Mouse (Mus musculus) intestine, embryonic 16.5 days (tissue): ENCODE results near the gene Asic4. TPM values are rescaled to one million over a fixed set of nuclear protein-coding genes. Genes with fewer than 3 reads are reported as not detected.

Experiments
- ATAC-seq: fragments of 200-750 bp; cut with Nextera tagmentation; 2 replicates; pipeline ENCODE4 v1.8.0; 2017; ENCODE audit warnings: moderate TSS enrichment, moderate library complexity
- H3K27ac ChIP-seq: fragments of 300-500 bp; sonication (generic); 2 replicates; pipeline ENCODE4 v1.5.1; 2014; ENCODE audit warnings: mild to moderate bottlenecking, low read length
- H3K27me3 ChIP-seq: fragments of 300-500 bp; sonication (generic); replicated peaks from 2 replicates; pipeline ENCODE4 v1.6.1; 2014; ENCODE audit warnings: low read length, control low read depth, mixed read lengths; ENCODE audit not compliant: control insufficient read depth, insufficient read depth
- H3K36me3 ChIP-seq: fragments of 300-500 bp; sonication (generic); 2 replicates; pipeline ENCODE4 v1.6.1; 2014; ENCODE audit warnings: low read length, control low read depth; ENCODE audit not compliant: control insufficient read depth, insufficient read depth
- H3K4me1 ChIP-seq: fragments of 300-500 bp; sonication (generic); 2 replicates; pipeline ENCODE4 v1.6.1; 2014; ENCODE audit warnings: low read length, control low read depth, mixed read lengths; ENCODE audit not compliant: control insufficient read depth, insufficient read depth
- H3K4me2 ChIP-seq: fragments of 300-500 bp; sonication (generic); 2 replicates; pipeline ENCODE4 v1.6.1; 2014; ENCODE audit warnings: low read depth, low read length, control low read depth
- H3K4me3 ChIP-seq: fragments of 300-500 bp; sonication (generic); 2 replicates; pipeline ENCODE4 v1.5.1; 2014; ENCODE audit warnings: mild to moderate bottlenecking, low read length
- H3K9ac ChIP-seq: fragments of 300-500 bp; sonication (generic); 2 replicates; pipeline ENCODE4 v1.6.1; 2014; ENCODE audit warnings: low read depth, low read length
- H3K9me3 ChIP-seq: fragments of 300-500 bp; sonication (generic); 2 replicates; pipeline ENCODE4 v1.6.1; 2016; ENCODE audit warnings: low read length, control low read depth; ENCODE audit not compliant: control insufficient read depth
- WGBS: fragments of 180-500 bp; shearing (Covaris S2); extraction: QIAGEN DNeasy Blood & Tissue Kit; methylation state at CpG from one replicate; pipeline ENCODE4 v1.1.7; 2014; 5-methylcytosine and 5-hydroxymethylcytosine counted together
- polyA plus RNA-seq: library from polyadenylated mRNA; unstranded; fragments of >200 nt; fragmentation: Nextera tagmentation; extraction: Ambion mirVana; gene quantifications from 2 replicates; pipeline ENCODE4 v1.2.1, GENCODE M21; 2015

Asic4 gene
- polyA plus RNA-seq, 1 experiment from 2014 or later, result 2.4 TPM

- 90% methylated on average over 15 of the region's 15 CpGs for WGBS
- Histone ChIP-seq H3K4me2 (no peak overlapping the region), H3K9me3 (no peaks in the 10 kb centered on the region), H3K27ac (no peak overlapping the region), H3K9ac (no peak overlapping the region), H3K4me3 (no peak overlapping the region), H3K4me1 (peaks cover 27% of the 10 kb centered on the region), H3K36me3 (0 out of 2 replicates have a peak, but pooled peaks cover 5% of the 10 kb centered on the region), H3K27me3 (peaks cover 13% of the 10 kb centered on the region)
- ATAC-seq, result no peak
Measured at GRCm38 (mm10) chr1:75441471-75441996, 8.7 kb upstream of the Asic4 start.

GRCm38 (mm10) chr1:75442171-75442570, 8.1 kb upstream of the Asic4 start:
- Histone ChIP-seq H3K4me1 (peaks cover 27% of the 10 kb centered on the region), H3K4me2 (no peak overlapping the region), H3K9me3 (no peaks in the 10 kb centered on the region), H3K27me3 (peaks cover 18% of the 10 kb centered on the region), H3K9ac (no peak overlapping the region), H3K4me3 (no peak overlapping the region), H3K27ac (no peak overlapping the region), H3K36me3 (0 out of 2 replicates have a peak, but pooled peaks cover 5% of the 10 kb centered on the region)
- WGBS, result 82% methylated on average over 9 of the region's 9 CpGs
- ATAC-seq, result no peak

GRCm38 (mm10) chr1:75442811-75443210, 7.4 kb upstream of the Asic4 start:
- Histone ChIP-seq H3K4me1 (peaks cover 28% of the 10 kb centered on the region), H3K36me3 (0 out of 2 replicates have a peak, but pooled peaks cover 5% of the 10 kb centered on the region), H3K27me3 (peaks cover 24% of the 10 kb centered on the region), H3K4me2 (no peak overlapping the region), H3K27ac (no peak overlapping the region), H3K4me3 (no peak overlapping the region), H3K9ac (no peak overlapping the region), H3K9me3 (no peaks in the 10 kb centered on the region)
- WGBS, result 61% methylated on average over 8 of the region's 8 CpGs
- ATAC-seq, result no peak

GRCm38 (mm10) chr1:75443247-75444024, 6.8 kb upstream of the Asic4 start:
- Histone ChIP-seq H3K27me3 (peaks cover 30% of the 10 kb centered on the region), H3K9ac (no peak overlapping the region), H3K4me1 (peaks cover 32% of the 10 kb centered on the region), H3K27ac (no peak overlapping the region; the same call in 1 of the 2 replicates), H3K36me3 (0 out of 2 replicates have a peak, but pooled peaks cover 5% of the 10 kb centered on the region), H3K4me2 (no peak overlapping the region), H3K4me3 (no peak overlapping the region), H3K9me3 (no peaks in the 10 kb centered on the region)
- WGBS, result 51% methylated on average over 13 of the region's 13 CpGs
- no peak for ATAC-seq

- peaks cover 39% of the 10 kb centered on the region for H3K4me1 ChIP-seq
- WGBS, result 57% methylated on average over 3 of the region's 3 CpGs
- no peak overlapping the region for H3K4me2 ChIP-seq
- H3K9ac ChIP-seq, result no peak overlapping the region
- peaks cover 36% of the 10 kb centered on the region for H3K27me3 ChIP-seq
- no peaks in the 10 kb centered on the region for H3K9me3 ChIP-seq
- H3K36me3 ChIP-seq, result 0 out of 2 replicates have a peak, but pooled peaks cover 5% of the 10 kb centered on the region
- no peak for ATAC-seq
- no peak overlapping the region for H3K4me3 ChIP-seq
- no peak overlapping the region for H3K27ac ChIP-seq
Measured at GRCm38 (mm10) chr1:75444208-75444607, 6.0 kb upstream of the Asic4 start.

- H3K9ac ChIP-seq, result no peak overlapping the region
- 0 out of 2 replicates have a peak, but pooled peaks cover 5% of the 10 kb centered on the region for H3K36me3 ChIP-seq
- 0 out of 2 replicates have a peak, but pooled peaks have one; percentile 7 for ATAC-seq
- no peak overlapping the region for H3K4me2 ChIP-seq
- H3K27ac ChIP-seq, result no peak overlapping the region
- H3K27me3 ChIP-seq, result peaks cover 46% of the 10 kb centered on the region
- H3K9me3 ChIP-seq, result no peaks in the 10 kb centered on the region
- peaks cover 45% of the 10 kb centered on the region for H3K4me1 ChIP-seq
- H3K4me3 ChIP-seq, result no peak overlapping the region
- 21% methylated on average over 9 of the region's 9 CpGs for WGBS
Measured at GRCm38 (mm10) chr1:75445141-75445701, 5.0 kb upstream of the Asic4 start.

- Histone ChIP-seq H3K36me3 (no peaks in the 10 kb centered on the region), H3K27ac (no peak overlapping the region; the same call in 1 of the 2 replicates), H3K9ac (peak overlapping the region; percentile 38), H3K4me3 (peak overlapping the region; percentile 11; the same call in 1 of the 2 replicates), H3K4me2 (peak overlapping the region; percentile 34), H3K9me3 (no peaks in the 10 kb centered on the region), H3K27me3 (peaks cover 54% of the 10 kb centered on the region), H3K4me1 (peaks cover 52% of the 10 kb centered on the region)
- WGBS, result 1% methylated on average over 22 of the region's 22 CpGs
- peak; percentile 61 for ATAC-seq
Measured at GRCm38 (mm10) chr1:75445751-75446611, 4.3 kb upstream of the Asic4 start.

GRCm38 (mm10) chr1:75446656-75447055, 3.6 kb upstream of the Asic4 start:
- H3K4me1 ChIP-seq, result peaks cover 52% of the 10 kb centered on the region
- 0 out of 2 replicates have a peak overlapping the region, but pooled peaks have one; percentile 23 for H3K4me2 ChIP-seq
- H3K9ac ChIP-seq, result no peak overlapping the region; the same call in none of the 2 replicates
- ATAC-seq, result peak; percentile 20
- 6% methylated on average over 20 of the region's 20 CpGs for WGBS
- H3K27ac ChIP-seq, result no peak overlapping the region; the same call in 1 of the 2 replicates
- no peaks in the 10 kb centered on the region for H3K9me3 ChIP-seq
- peak overlapping the region; percentile 2; the same call in 1 of the 2 replicates for H3K4me3 ChIP-seq
- H3K36me3 ChIP-seq, result no peaks in the 10 kb centered on the region
- peaks cover 61% of the 10 kb centered on the region for H3K27me3 ChIP-seq
